Mouse (Mus musculus): ENCODE data around the gene Sema4a. TPM values are rescaled to one million over a fixed set of nuclear protein-coding genes. Genes with fewer than 3 reads are reported as not detected.

The Sema4a gene
- total RNA-seq, 2 experiments from 2014 or later = 51.3 to 57.7 TPM

DNA sequence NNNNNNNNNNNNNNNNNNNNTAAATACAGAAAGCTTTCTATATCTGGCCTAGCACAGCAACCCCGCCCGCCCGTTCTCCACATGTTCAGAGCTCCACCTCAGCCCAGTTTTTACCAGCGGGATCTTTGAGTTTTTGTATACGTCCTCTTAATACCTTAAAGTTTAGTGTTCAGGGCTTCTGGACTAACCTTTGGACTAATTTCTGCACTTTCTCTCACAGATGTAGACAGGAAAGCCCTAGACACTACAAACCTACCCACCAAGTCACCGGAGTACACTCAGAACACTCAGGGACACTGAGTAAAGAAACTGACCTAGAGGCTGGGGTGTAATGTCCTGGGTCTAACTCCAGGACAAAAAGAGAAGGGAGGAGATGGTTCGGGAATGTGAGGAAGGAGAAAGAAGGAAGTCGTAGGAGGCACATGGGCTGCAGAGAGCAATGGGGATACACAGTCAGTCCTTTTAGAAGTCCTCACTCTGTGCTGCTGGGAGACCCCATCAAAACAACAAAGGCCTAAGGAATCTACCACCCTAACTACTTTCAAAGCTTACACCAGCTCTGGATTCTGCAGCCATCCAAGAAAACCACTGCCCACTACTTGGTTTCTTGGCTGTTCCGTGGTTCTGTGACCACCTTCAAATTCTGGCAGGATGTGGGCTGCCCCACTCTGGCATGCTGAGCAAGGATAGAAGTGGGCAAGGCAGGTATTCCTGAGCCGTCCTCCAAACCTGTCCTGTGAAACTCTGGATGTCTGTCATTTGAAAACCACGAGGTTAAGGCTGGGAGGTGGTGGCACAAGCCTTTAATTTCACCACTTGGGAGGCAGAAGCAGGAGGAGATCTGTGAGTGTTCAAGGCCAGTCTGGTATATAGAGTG, 33.0 kb upstream of the Sema4a start:
- DNase-seq (ENCODE audit: low spot score in 2 of 2) = no peak
- intact Hi-C loops (cut with DNase I) = no loop called here

DNA sequence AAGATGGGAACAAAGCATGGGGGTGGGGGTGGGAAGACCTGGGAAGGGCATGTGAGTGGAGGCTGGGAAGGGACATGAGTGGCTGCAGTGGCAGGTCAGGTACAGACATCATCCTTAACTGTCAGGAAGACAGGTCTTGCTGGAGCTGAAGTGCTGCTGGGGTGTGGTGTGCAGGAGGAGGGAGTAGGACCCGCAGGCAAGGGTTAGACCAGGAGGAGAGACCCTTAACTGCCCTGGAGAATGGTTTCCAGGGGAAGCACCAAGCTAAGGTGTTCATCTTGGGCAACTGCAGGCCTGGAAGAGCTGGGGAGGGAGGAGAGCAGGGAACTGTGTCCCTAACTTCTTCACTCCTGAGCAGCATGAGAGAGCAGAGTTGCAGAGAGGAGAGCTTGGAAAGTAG, 26.4 kb upstream of the Sema4a start:
- no peak for DNase-seq (ENCODE audit: low spot score in 2 of 2)
- intact Hi-C loops (cut with DNase I) = no loop called here

DNA sequence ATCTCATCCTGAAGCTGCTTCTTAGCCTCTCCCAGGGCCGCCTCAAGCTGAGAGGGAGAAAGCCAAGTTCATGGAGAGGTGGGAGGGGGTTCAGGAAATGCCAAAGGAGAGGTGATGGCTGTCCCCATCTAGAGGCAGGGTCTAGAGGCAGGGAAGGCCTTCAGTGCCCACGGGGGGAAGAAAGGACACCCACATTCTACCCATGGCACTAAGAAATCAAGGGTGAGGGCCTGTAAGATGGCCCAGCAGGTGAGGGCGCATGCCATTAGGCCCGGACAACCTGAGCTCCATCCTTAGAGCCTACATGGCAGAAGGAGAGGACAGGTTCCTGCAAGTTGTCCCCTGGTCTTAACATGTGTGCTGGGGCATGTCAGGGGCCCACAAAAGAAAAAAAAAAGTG, 25.9 kb upstream of the Sema4a start:
- intact Hi-C loops (cut with DNase I) = no loop called here
- no peak for DNase-seq (ENCODE audit: low spot score in 2 of 2)

DNA sequence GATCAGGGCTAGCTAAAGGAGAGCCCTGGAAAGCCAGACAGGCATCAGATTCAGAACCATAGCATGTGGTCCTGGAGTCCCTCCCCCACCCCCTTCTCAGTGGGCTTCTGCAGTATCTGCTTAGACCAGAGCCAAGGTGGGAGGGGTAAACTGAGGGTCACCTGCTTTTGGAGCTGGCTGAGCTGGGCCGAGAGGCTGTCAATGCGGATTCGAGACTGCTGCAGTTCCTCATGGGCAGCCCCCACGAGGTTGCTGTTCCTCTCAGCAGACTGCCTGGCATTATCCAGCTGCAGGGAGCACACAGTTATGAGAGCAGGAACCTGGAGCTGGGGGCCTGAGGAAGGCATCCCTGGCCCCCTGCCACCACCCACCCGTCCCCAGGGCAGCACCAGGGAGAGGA, 25.1 kb upstream of the Sema4a start:
- intact Hi-C loops (cut with DNase I) = no loop called here
- DNase-seq (ENCODE audit: low spot score in 2 of 2) = no peak

- DNase-seq (ENCODE audit: low spot score in 2 of 2) = no peak
- intact Hi-C loops (cut with DNase I) = loop anchor here (2.0 kb wide), 1 partner anchor 38 kb away; no protein-coding TSS in a partner anchor
These were observed 23.8 kb upstream of the Sema4a start for GRCm38 (mm10) chr3:88484597-88485316.

DNA sequence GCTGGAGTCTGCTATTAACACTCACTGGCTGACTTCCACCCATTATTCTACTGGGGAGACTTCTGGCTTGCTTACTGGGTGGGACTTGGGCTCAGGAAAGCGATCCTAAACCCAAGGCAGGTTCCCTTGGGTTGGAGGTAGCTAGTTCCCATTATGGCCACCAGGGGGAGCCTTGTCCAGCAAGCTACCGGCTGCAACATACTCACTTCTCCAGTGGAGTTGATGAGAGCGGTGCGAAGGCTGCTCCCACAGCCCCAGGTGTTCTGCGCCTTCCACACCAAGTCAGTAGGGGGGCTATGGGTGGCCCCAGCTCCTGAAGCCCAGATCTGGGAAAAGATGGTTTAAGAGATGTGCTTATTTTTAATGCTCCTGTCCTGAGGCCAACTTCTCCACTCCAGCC, 22.6 kb upstream of the Sema4a start:
- DNase-seq (ENCODE audit: low spot score in 2 of 2) = peak; percentile 73 to 83
- intact Hi-C loops (cut with DNase I) = loop anchor here (2.0 kb wide), 1 partner anchor 39 kb away; no protein-coding TSS in a partner anchor

- intact Hi-C loops (cut with DNase I) = no loop called here
- DNase-seq (ENCODE audit: low spot score in 2 of 2) = no peak
These were observed 22.2 kb upstream of the Sema4a start for GRCm38 (mm10) chr3:88483141-88483540.

DNA sequence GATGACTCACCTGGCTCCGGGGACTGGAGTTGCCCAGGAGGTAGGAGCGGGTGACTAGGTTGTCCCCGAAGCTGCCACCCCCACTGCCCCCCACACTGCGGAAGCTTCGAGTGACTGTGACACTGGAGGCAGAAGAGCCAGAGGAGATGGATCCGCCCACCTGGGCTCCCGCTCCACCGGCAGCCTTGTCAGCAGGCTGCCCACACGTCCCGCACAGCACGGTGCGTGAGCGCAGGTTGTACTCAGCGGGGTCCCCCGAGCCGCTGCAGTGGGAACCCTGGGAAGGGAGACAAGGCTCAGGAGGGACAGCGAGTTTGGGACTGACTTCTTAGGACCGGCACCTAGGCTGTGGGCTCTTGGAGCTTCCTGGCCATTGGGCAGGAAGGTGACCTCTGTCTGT, 21.4 kb upstream of the Sema4a start:
- intact Hi-C loops (cut with DNase I) = no loop called here
- DNase-seq (ENCODE audit: low spot score in 2 of 2) = no peak

- no peak for DNase-seq (ENCODE audit: low spot score in 2 of 2)
- intact Hi-C loops (cut with DNase I) = no loop called here
These were observed 20.5 kb upstream of the Sema4a start for GRCm38 (mm10) chr3:88481372-88482040.

- DNase-seq (ENCODE audit: low spot score in 2 of 2) = no peak
- intact Hi-C loops (cut with DNase I) = no loop called here
These were observed 19.7 kb upstream of the Sema4a start for GRCm38 (mm10) chr3:88480679-88481078.

GRCm38 (mm10) chr3:88479828-88480227, 18.8 kb upstream of the Sema4a start:
- intact Hi-C loops (cut with DNase I) = no loop called here
- DNase-seq (ENCODE audit: low spot score in 2 of 2) = no peak

DNA sequence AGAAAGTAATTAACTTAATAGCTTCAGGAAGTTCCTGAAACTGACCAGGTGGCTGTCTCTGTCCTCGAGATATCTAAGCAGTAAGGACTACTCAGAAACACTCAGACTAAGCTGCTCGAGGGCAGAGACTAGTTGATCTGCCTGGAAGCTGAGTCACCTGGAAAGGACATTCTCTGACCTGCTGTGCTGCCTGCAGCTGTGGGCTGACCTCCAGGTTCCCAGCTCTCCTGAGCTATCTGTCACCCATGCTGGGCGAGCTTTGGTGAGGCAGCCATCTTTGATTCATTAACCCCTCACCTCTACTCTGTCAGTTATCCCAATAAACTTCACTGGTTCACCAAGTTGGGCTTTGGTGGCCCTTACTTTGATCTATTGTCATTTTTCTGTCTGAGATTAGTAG, 18.2 kb upstream of the Sema4a start:
- DNase-seq (ENCODE audit: low spot score in 2 of 2) = no peak
- intact Hi-C loops (cut with DNase I) = no loop called here

- peak; percentile 81 to 84 for DNase-seq (ENCODE audit: low spot score in 2 of 2)
- intact Hi-C loops (cut with DNase I) = no loop called here
These were observed 16.8 kb upstream of the Sema4a start for GRCm38 (mm10) chr3:88477735-88478134.

DNA sequence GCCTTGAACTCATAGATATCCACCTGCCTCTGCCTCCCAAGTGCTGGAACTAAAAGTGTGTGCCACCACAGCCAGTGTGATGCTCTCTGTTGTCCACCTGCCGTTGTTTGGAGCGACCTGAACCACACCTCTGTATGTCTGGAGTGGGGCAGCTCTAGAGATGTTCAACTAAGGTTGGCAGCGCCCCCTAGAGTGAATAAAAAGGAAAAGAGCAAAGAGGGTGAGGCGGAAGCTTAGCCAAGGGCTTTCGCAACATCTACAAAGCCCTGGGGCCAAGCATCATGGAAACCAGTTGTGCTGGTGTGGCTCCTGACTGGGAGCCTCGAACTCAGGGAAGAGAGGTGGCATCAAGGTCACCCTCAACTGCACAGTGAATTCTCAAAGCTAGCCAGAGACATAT, 15.4 kb upstream of the Sema4a start:
- intact Hi-C loops (cut with DNase I) = no loop called here
- no peak for DNase-seq (ENCODE audit: low spot score in 2 of 2)

DNA sequence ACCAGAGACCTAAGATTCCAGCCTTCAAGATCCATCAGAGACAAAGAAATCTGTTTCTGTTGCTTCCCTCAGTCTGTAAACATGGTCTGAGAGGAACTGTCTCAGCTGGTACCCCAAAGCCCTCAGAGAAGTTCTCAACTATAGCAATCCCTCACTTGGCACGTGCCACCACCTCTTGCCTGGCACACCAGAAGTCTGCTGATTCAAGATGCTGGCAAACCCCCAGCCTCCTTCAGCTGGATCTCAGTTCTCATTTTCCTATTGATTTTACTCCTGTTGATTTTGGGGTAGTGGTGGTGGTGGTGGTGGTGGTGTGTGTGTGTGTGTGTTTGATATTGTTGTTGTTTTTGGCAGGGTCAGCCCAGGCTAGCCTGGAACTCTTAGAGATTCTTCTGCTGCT, 12.6 kb upstream of the Sema4a start:
- no peak for DNase-seq (ENCODE audit: low spot score in 2 of 2)
- intact Hi-C loops (cut with DNase I) = no loop called here

DNA sequence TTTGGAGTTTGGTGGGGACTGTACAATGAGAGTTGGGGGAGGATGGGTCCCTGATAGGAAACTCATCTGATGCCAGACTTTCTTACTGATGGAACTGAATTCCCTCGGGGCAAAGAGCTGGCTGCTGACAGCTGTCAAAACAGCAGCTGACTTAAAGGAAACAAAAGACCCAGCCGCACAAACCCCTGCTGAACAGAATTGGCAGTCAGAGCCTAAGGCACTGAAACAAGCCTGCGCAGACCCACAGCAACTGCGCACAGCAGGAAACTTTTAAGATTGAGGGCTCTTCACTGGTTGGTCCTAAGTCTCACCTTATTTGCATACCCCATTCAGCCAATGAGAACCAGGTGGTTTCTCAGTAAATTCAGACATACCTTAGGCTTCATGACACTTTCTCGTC, 12.0 kb upstream of the Sema4a start:
- intact Hi-C loops (cut with DNase I) = no loop called here
- no peak for DNase-seq (ENCODE audit: low spot score in 2 of 2)

DNA sequence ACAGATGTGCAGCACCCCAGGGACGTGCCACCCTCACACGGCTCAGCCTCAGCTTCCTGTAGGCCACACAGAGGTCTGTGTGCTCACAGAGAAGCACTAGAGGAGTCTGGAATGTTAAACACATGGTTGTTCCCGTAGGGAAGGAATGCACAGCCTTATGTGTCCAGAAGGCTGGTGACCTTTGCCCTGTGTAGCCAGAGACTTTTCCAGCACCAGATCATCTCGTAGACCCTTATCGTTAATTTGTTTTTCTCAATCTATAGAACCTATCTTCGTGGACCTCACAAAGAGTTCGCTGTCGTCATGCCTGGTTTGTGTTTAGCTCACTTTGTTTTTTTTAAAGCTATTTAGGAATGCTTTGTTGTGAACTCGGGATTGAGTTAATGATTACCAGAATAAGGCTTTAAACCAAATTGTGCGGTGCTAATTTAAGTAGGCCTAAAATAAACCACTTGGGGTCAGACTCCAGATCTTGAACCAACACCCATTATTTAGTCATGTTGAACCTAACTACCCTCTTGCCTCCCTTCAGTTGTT, 10.0 kb upstream of the Sema4a start:
- intact Hi-C loops (cut with DNase I) = no loop called here
- DNase-seq (ENCODE audit: low spot score in 2 of 2) = no peak

GRCm38 (mm10) chr3:88469466-88469865, 8.5 kb upstream of the Sema4a start:
- intact Hi-C loops (cut with DNase I) = no loop called here
- DNase-seq (ENCODE audit: low spot score in 2 of 2) = no peak

GRCm38 (mm10) chr3:88467116-88467824, 6.3 kb upstream of the Sema4a start:
- peak; percentile 85 to 94 for DNase-seq (ENCODE audit: low spot score in 2 of 2)
- intact Hi-C loops (cut with DNase I) = loop anchor here (1.0 kb wide), 1 partner anchor 60 kb away; no protein-coding TSS in a partner anchor
